Mouse (Mus musculus): ENCODE data around the gene Espn. TPM values are rescaled to one million over a fixed set of nuclear protein-coding genes. Genes with fewer than 3 reads are reported as not detected.

The Espn gene
- polyA plus RNA-seq, 1 experiment from 2014 or later = 2.0 TPM

- no peak overlapping the region for H3K4me2 ChIP-seq (replicated peaks; ENCODE audit: low read depth, low read length)
- no peak overlapping the region for H3K9ac ChIP-seq (replicated peaks; ENCODE audit: low read depth)
- DNase-seq (ENCODE audit: low spot score) (no peak), ATAC-seq (no peak)
- no peak overlapping the region for H3K4me3 ChIP-seq (ENCODE audit: low read depth, low read length)
- peaks cover 20% of the 10 kb centered on the region for H3K27me3 ChIP-seq (replicated peaks; ENCODE audit: insufficient read depth, low read length)
- H3K9me3 ChIP-seq (ENCODE audit: low read length) = no peaks in the 10 kb centered on the region
- peaks cover 8% of the 10 kb centered on the region; the same call in 1 of the 2 replicates for H3K36me3 ChIP-seq (ENCODE audit: insufficient read depth, low read length)
- WGBS = 55% methylated on average over 9 of the region's 9 CpGs
- H3K4me1 ChIP-seq (ENCODE audit: insufficient read depth, low read depth, low read length) = peaks cover 26% of the 10 kb centered on the region
- TF ChIP-seq CTCF (IDR thresholded peaks at IDR 0.05) = no peak
- TF ChIP-seq EP300 (IDR thresholded peaks at IDR 0.05) = no peak
- H3K27ac ChIP-seq (ENCODE audit: low read length) = no peak overlapping the region
These were observed 34.6 kb downstream of the Espn start for GRCm38 (mm10) chr4:152117538-152117937.

- H3K27me3 ChIP-seq (replicated peaks; ENCODE audit: insufficient read depth, low read length) = peaks cover 15% of the 10 kb centered on the region
- ATAC-seq = peak; percentile 23; the same call in 1 of the 2 replicates
These were observed 36.1 kb downstream of the Espn start, which contains the start of gene Tnfrsf25 for GRCm38 (mm10) chr4:152115921-152116612. Gene Tnfrsf25 (plus strand): TSS chr4:152115934.

DNA sequence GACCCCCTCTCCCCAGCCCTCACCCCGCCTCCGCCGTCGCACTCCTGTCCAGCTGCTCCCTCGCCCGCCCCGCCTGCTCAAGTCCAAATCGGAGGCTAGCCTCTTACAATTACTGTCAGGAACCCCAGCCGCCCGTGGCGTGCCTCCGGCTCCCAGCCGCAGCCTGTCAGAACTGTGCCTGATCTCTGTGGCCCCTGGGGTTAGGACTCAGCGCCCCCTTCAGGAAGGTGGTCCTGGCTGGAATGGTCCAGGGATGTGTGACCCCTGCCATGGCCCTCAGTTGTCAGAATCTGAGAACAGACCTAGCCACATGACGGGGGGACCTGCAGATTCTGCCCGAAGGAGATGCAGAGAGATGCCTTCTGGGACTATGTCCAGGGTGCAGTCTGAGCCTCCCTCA lies 38.1 kb downstream of the Espn start:
- Histone ChIP-seq H3K9ac (replicated peaks; ENCODE audit: low read depth) (no peak overlapping the region), H3K4me1 (ENCODE audit: insufficient read depth, low read depth, low read length) (peaks cover 12% of the 10 kb centered on the region; the same call in 1 of the 2 replicates), H3K4me2 (replicated peaks; ENCODE audit: low read depth, low read length) (no peak overlapping the region), H3K9me3 (ENCODE audit: low read length) (no peaks in the 10 kb centered on the region), H3K4me3 (ENCODE audit: low read depth, low read length) (no peak overlapping the region), H3K36me3 (ENCODE audit: insufficient read depth, low read length) (peaks cover 17% of the 10 kb centered on the region), H3K27ac (ENCODE audit: low read length) (no peak overlapping the region), H3K27me3 (replicated peaks; ENCODE audit: insufficient read depth, low read length) (no peaks in the 10 kb centered on the region)
- WGBS = 79% methylated on average over 16 of the region's 16 CpGs
- TF ChIP-seq CTCF (IDR thresholded peaks at IDR 0.05) = 0 out of 2 replicates have a peak, but pooled peaks have one; percentile 10
- no peak for TF ChIP-seq EP300 (IDR thresholded peaks at IDR 0.05)
- ATAC-seq (no peak), DNase-seq (ENCODE audit: low spot score) (no peak)

More at GRCm38 (mm10) chr4:152115921-152116612, 36.1 kb downstream of the Espn start, which contains the start of gene Tnfrsf25:
- H3K9ac ChIP-seq (replicated peaks; ENCODE audit: low read depth) = 0 out of 2 replicates have a peak within 1 kb of the TSS, but pooled peaks have one; percentile 19
- no peaks in the 10 kb centered on the region for H3K9me3 ChIP-seq (ENCODE audit: low read length)
- H3K4me2 ChIP-seq (replicated peaks; ENCODE audit: low read depth, low read length) = peak within 1 kb of the TSS; percentile 35
- peak; percentile 35 for DNase-seq (ENCODE audit: low spot score)
- H3K27ac ChIP-seq (ENCODE audit: low read length) = no peak within 1 kb of the TSS
- no peak for TF ChIP-seq CTCF (IDR thresholded peaks at IDR 0.05)
- no peak for TF ChIP-seq EP300 (IDR thresholded peaks at IDR 0.05)
- peaks cover 25% of the 10 kb centered on the region for H3K4me1 ChIP-seq (ENCODE audit: insufficient read depth, low read depth, low read length)
- peaks cover 8% of the 10 kb centered on the region; the same call in 1 of the 2 replicates for H3K36me3 ChIP-seq (ENCODE audit: insufficient read depth, low read length)
- 9% methylated on average over 28 of the region's 30 CpGs for WGBS
- no peak within 1 kb of the TSS; the same call in 1 of the 2 replicates for H3K4me3 ChIP-seq (ENCODE audit: low read depth, low read length)

DNA sequence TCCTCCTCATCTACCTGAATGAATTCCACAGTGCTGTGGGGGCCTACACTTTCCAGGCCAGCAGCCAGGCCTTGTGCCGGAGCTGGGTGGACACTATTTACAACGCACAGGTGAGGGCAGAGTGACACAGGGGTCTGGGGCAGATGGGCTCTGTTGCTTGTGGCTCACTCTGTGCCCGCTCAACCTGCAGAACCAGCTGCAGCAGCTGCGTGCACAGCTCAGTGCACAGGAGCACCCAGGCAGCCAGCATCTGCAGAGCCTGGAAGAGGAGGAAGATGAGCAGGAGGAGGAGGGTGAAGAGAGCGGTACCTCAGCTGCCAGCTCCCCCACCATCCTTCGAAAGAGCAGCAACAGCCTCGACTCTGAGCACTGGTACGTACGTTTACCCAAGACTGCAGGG lies 39.8 kb downstream of the Espn start:
- WGBS = 85% methylated on average over 9 of the region's 9 CpGs
- H3K36me3 ChIP-seq (ENCODE audit: insufficient read depth, low read length) = peaks cover 24% of the 10 kb centered on the region
- no peak for ATAC-seq

DNA sequence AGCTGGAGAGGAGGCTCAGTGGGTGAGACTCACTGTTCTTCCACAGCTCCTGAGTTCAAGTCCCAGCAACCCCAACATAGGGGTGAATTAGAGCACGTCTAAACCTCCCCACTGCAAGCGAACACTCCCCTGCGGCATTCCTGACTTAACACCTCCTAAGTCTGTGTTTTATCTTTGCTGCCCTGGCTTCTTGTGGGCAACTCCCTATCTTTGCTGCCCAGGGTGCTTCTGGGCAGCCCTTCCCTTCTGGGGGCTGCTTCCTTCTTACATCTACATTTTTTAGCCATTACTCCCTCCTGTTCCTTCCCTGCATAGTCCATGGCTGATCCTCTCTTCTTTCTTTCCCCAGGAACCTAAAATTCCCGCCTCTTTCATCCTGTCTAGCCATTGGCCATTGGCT lies 41.5 kb downstream of the Espn start:
- H3K9ac ChIP-seq (replicated peaks; ENCODE audit: low read depth) = no peak overlapping the region
- DNase-seq (ENCODE audit: low spot score) = no peak
- H3K4me1 ChIP-seq (ENCODE audit: insufficient read depth, low read depth, low read length) = peaks cover 8% of the 10 kb centered on the region; the same call in 1 of the 2 replicates
- H3K4me2 ChIP-seq (replicated peaks; ENCODE audit: low read depth, low read length) = no peak overlapping the region
- no peak for TF ChIP-seq CTCF (IDR thresholded peaks at IDR 0.05)
- no peak overlapping the region for H3K4me3 ChIP-seq (ENCODE audit: low read depth, low read length)
- H3K9me3 ChIP-seq (ENCODE audit: low read length) = no peaks in the 10 kb centered on the region
- no peak overlapping the region for H3K27ac ChIP-seq (ENCODE audit: low read length)
- no peak for ATAC-seq
- no peaks in the 10 kb centered on the region for H3K27me3 ChIP-seq (replicated peaks; ENCODE audit: insufficient read depth, low read length)
- peaks cover 24% of the 10 kb centered on the region for H3K36me3 ChIP-seq (ENCODE audit: insufficient read depth, low read length)
- 80% methylated on average over 4 of the region's 4 CpGs for WGBS

More for the DNA sequence above, 39.8 kb downstream of the Espn start:
- H3K4me1 ChIP-seq (ENCODE audit: insufficient read depth, low read depth, low read length) = peaks cover 12% of the 10 kb centered on the region; the same call in 1 of the 2 replicates
- no peaks in the 10 kb centered on the region for H3K27me3 ChIP-seq (replicated peaks; ENCODE audit: insufficient read depth, low read length)
- H3K9ac ChIP-seq (replicated peaks; ENCODE audit: low read depth) = no peak overlapping the region
- H3K4me3 ChIP-seq (ENCODE audit: low read depth, low read length) = no peak overlapping the region
- no peak for DNase-seq (ENCODE audit: low spot score)
- no peaks in the 10 kb centered on the region for H3K9me3 ChIP-seq (ENCODE audit: low read length)
- TF ChIP-seq CTCF (IDR thresholded peaks at IDR 0.05) = no peak
- TF ChIP-seq EP300 (IDR thresholded peaks at IDR 0.05) = no peak
- H3K27ac ChIP-seq (ENCODE audit: low read length) = no peak overlapping the region
- H3K4me2 ChIP-seq (replicated peaks; ENCODE audit: low read depth, low read length) = no peak overlapping the region

GRCm38 (mm10) chr4:152109509-152109908 lies 42.7 kb downstream of the Espn start:
- DNase-seq (ENCODE audit: low spot score) (no peak), ATAC-seq (no peak)
- H3K4me3 ChIP-seq (ENCODE audit: low read depth, low read length) = no peak overlapping the region
- H3K27me3 ChIP-seq (replicated peaks; ENCODE audit: insufficient read depth, low read length) = no peaks in the 10 kb centered on the region
- no peaks in the 10 kb centered on the region for H3K9me3 ChIP-seq (ENCODE audit: low read length)
- no peak overlapping the region for H3K9ac ChIP-seq (replicated peaks; ENCODE audit: low read depth)
- no peak for TF ChIP-seq EP300 (IDR thresholded peaks at IDR 0.05)
- no peak for TF ChIP-seq CTCF (IDR thresholded peaks at IDR 0.05)
- peaks cover 18% of the 10 kb centered on the region for H3K36me3 ChIP-seq (ENCODE audit: insufficient read depth, low read length)
- H3K27ac ChIP-seq (ENCODE audit: low read length) = no peak overlapping the region
- 0 out of 2 replicates have a peak, but pooled peaks cover 3% of the 10 kb centered on the region for H3K4me1 ChIP-seq (ENCODE audit: insufficient read depth, low read depth, low read length)
- H3K4me2 ChIP-seq (replicated peaks; ENCODE audit: low read depth, low read length) = no peak overlapping the region
- WGBS = 41% methylated on average over 3 of the region's 3 CpGs

All from lung, postnatal 0 days (tissue).